Mouse (Mus musculus): Measurements from ENCODE around the gene Frrs1.
"Not testable (repeated sequence)": the region's sequence is repeated elsewhere in the genome, so short reads cannot be mapped to it uniquely, and the experiment has no call there.

- TF ChIP-seq POLR2A (IDR thresholded peaks at IDR 0.05; ENCODE audit: borderline replicate concordance, extremely low read depth, insufficient read depth, insufficient read length, poor library complexity, severe bottlenecking); CTCF (IDR thresholded peaks at IDR 0.05; ENCODE audit: borderline replicate concordance, extremely low read depth, insufficient read depth, insufficient read length): not testable (repeated sequence)
These were observed 48.9 kb upstream of the Frrs1 start for GRCm38 (mm10) chr3:116810351-116810750.

Measured in brain, embryonic 14.5 days (tissue).